Mouse (Mus musculus): ENCODE data around the gene Lman2l.

- TF ChIP-seq EP300 (IDR thresholded peaks at IDR 0.05; ENCODE audit: low read depth) (no peak), CTCF (IDR thresholded peaks at IDR 0.05; ENCODE audit: low read depth) (no peak)
These were observed 8.6 kb downstream of the Lman2l start for GRCm38 (mm10) chr1:36436515-36436914.

Measured in heart, postnatal 0 days (tissue).